Mouse (Mus musculus) right cerebral cortex, postnatal 36 days (tissue): ENCODE results near the gene Olfr1394.
A peak's percentile ranks its signal among the peaks of the same experiment; 100 is the strongest.
"Not testable (repeated sequence)": the region's sequence is repeated elsewhere in the genome, so short reads cannot be mapped to it uniquely, and the experiment has no call there.

Experiments used
- DNase-seq, 2 experiments: peaks; one replicate each; pipeline ENCODE4 v3.0.0; 2022; ENCODE audit warnings: low spot score in 2 of 2, mixed read lengths in 1 of 2

Gene Olfr1394

DNA sequence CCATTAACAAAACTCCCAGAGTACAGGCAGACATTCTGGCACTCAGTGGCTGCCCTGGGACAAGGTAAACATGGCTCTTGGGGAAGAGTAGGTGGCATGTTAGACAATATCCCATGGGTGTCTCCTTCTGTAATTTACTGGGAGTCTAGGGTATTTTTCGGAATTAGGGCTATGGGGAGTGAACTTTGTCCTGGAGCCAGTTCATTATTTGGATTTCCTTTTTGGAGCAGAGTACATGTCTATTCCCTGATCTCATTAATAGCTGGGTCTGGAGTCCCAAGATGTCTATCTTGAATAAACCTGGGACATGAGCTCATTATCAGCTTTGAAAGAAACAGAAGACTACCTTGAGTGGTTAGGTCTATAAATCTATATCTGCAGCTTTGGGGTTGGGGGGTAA is at the start of gene Olfr1394:
TSS of gene Olfr1394 (plus strand) at position 301 of the 400 bp plus-strand sequence.
- DNase-seq, result no peak

DNA sequence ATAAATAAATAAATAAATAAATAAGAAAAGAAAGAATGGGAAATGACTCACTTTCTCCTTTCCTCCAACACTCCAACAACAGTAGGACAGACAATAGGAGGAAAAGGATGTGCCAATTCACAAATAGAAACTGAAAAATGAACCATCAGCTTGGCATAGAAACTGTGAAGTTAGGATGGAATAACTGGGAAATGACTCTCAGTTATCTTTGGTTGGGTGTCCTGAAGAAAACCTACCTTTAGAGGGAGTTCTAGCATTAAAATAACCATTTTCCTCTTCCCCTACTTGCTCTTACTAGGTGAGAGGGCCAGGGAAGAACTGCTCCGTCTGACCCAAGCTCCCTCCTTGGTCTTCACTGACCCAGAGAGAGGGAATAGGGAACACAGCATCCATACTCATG is 48.4 kb upstream of the Olfr1394 start:
- no peak for DNase-seq

DNA sequence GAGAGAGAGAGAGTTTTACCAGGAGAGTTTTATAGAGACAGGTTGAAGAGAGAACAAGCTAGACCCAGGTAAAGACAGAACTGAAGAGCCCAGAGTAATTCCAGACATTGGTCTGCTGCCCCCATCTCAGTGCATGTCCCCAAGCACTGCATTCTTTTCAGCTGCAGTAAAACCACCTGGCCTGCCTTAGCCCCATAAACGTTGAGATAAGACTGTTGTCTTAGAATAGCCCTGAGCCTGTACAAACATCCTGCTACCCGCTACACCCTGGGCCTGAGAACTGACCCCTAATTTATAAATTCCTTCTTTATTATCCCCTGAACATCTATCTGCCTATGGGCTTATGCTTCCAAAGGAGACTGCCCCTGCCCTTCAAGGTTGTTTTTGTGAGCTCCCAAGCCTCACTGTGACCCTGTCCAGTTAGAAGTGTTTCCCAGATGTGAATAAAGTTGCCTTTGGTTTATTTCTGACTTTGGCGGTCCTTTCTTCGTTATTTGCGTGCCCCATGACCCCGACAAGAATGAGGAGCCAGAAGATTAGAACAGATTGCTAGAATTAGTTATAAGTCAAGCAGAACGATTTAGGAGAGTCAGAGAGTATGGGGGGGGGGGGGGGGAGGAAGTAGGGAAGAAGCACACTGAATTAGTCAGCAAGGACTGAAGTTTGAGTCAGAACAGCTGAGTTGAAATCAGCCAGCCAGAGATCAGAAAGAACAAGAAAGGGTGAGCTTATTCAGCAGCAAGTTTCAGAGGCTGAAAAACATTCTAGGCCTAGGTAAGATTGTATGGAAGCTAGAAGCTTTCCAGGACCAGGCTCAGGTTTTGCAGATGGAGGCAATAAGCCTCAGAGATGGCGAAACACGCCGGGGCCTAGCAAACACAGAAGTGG is 46.3 kb upstream of the Olfr1394 start:
- no peak for DNase-seq

DNA sequence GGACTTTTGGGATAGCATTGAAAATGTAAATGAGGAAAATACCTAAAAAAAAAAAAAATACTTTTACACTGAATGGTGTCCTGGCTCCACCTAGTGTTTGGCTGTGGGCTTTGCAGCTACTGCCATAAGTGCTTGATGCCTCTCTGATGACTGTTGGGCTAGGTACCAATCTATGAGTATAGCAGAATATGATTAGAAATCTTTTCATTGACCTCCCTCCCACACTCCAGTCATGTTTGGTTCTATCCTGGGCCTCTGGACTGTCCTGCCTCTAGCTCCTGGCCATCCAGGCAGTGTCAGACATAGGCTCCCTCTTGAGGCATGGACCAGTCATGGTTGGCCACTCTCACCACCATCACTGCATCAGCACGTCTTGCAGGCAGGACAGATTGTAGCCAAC is 45.3 kb upstream of the Olfr1394 start:
- DNase-seq, result no peak

DNA sequence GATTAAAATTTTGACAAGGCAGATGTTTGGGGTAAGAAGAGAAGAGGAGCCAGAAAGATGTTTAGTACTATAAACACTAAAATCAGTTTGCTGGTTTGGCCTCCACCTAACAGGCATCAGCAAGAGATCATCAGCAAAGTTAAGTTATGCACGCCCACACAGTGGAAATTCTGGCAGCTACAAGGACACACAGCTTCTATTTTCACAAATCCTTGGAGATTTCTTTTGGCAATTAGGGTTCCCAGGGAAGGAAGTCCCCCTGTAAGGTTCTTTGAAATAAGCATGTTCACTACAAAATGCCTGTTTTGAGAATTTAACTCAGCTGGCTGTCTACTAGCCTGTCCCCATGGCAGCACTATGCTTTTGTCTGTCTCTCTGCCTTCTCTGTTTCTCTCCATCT is 43.2 kb upstream of the Olfr1394 start:
- DNase-seq, result no peak

DNA sequence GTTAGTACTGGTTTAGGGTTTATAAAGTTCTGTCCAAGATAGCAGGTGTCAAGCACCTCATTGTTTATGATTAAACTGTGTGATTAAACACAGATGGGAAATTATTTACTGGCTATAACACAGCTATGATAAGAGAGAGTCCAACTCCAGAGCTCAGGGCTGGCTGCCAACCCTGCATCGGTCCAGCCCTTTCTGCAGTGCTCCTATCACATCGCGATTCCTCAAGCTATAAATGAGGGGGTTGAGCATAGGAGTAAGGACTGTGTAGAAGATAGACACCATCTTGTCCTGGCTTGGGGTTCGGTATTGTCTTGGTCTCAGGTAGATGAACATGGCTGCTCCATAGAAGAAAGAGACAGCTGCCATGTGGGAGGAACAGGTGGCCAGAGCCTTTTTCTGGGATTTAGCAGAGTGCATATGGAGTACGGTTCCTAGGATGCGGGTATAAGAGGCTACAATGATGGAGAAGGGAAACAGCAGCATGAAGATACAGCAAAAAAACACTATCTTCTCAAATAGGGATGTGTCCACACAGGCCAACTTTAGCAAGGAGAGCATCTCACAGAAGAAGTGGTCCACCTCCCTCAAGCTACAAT is 41.5 kb upstream of the Olfr1394 start:
- peak in 1 of 2 experiments; percentile 19 for DNase-seq

DNA sequence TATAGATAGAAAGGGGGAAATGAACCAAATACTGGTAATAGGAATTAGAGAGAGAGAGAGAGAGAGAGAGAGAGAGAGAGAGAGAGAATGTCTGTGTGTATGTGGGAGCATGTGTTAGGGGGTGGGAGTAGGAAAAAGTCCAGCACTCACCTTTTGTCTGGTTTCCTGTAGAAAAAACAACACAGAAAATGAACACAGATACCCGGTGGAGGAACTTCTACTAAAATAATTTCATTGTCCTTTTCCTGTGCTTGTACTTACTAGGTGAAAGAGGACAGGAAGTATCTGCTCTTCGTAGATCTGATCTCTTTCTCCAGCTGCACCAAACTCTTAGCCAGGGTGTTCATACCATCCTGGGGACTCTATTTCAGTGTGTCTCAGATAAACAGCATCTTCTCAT is 40.0 kb upstream of the Olfr1394 start:
- DNase-seq, result no peak

DNA sequence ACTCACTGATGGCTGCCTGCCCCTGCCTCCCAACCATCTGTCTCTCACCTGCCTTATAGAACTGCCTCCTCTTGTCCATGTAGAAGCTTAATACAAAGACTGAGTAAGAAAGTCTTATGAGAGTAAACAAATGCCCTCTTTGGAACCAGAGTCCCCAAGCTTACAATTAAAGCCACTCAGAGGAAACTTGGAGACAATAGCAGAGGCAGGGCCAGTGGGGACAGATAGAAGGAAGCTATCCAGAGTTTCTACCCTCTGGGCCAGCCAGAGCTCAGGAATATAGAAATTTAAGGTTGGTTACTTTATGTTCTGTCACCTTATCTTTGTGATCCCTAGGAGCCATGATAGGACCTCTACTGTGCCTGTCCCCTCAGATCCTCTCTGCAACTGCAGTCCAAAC is 39.4 kb upstream of the Olfr1394 start, which contains the start of gene Olfr1396:
TSS of gene Olfr1396 (minus strand) at position 101 of the 400 bp plus-strand sequence.
- DNase-seq, result no peak

DNA sequence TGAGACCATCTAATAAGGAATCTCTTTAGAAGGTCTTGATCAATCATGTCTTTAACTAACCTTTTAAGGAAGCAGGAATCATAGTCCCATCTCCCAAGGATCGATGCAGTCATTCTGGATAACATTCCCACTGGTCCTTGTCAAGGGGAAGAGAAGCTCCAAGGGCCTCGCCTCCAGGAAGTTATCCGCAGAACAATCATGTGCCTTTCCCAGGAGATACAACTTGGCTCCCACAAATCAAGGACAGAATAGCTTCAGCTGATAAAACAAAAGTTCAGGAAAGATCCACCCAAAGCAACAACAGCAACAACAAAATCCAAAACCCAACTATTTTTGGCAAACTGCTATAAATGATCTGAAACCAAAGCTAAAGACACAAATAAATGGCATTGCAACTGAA is 34.5 kb upstream of the Olfr1394 start:
- DNase-seq, result no peak

DNA sequence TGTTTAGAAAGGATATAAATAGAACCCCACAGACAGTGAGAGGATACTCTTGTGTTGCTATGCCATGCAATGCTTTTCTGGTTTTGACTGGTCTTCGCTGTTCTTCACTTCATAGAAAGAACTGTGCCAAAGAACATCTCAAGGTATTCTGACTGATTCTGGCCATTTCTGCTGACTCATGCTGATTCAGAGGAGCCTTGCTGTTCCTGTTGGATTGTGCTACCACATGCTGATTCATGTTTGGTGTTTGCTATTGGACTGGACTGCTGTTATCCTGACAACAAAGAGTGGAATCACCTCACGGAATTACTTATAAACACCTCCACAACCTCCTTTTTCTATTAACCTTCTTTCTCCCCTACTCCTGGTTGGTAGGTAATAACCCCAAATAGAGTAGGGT is 30.0 kb upstream of the Olfr1394 start:
- no peak for DNase-seq

DNA sequence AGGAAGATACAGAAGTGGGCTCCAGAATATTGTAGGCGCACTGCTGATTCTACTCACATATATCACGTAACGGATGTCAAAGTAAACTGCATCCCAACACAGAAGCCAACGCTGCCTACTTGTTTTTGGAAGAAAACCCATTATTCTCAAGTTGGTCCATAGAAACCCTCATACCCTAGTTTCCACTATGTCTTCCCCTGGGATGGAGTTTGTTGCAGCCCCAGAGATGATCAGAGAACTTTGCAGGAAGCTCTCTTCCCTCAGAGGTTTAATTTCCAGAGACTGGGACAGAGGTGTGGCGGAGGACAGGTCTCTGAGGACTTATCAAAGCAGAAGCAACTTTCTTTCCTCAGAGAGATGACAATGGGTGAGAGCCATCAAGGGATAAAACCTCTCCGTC is 12.2 kb upstream of the Olfr1394 start, which contains the start of gene Olfr1395:
TSS of gene Olfr1395 (plus strand) at position 301 of the 400 bp plus-strand sequence.
- no peak for DNase-seq

DNA sequence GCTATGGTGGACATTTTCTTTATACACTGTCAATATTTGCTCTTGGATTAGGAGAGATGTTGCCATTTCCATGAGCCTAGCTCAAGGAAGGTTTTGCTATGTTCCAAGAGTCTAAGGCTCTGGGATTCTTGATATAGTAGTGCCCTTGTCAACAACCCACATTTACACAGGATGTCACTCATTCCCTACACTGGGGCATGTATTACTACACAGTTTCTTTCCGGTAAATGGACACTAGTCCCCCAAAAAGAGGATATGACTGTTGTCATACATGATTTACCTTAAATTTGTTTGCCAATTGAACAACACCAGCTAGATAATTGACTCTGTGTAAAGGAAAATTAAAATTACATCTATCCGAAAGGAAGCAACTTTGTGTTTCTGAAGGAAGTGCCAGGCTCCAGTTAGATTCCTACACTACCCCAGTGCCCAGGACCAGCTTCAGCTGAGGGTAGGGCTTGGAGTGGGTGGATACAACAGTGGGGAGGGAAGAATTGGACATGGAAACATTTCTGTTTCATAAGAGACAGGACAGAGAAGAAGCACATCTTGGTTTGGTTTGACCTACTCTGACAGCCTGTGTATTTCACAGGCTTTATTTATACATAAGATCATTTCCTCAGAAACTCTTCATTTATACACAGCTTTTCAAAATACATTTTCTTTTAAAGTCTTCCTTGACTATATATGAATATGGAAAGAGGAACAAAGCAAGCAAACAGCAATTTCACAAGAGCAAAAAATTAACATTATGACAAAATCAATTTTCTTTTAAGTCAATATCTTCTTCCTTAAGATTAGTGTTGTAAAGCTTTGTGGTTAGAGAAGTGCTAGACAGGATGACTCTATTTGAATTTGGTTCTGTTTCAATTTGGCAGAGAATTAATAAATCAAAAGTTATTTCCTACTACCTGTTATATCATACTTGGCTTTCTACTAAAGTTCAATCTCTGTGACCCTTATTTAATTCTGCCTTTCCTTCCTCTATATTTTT is 2.9 kb downstream of the Olfr1394 start:
- no peak for DNase-seq

DNA sequence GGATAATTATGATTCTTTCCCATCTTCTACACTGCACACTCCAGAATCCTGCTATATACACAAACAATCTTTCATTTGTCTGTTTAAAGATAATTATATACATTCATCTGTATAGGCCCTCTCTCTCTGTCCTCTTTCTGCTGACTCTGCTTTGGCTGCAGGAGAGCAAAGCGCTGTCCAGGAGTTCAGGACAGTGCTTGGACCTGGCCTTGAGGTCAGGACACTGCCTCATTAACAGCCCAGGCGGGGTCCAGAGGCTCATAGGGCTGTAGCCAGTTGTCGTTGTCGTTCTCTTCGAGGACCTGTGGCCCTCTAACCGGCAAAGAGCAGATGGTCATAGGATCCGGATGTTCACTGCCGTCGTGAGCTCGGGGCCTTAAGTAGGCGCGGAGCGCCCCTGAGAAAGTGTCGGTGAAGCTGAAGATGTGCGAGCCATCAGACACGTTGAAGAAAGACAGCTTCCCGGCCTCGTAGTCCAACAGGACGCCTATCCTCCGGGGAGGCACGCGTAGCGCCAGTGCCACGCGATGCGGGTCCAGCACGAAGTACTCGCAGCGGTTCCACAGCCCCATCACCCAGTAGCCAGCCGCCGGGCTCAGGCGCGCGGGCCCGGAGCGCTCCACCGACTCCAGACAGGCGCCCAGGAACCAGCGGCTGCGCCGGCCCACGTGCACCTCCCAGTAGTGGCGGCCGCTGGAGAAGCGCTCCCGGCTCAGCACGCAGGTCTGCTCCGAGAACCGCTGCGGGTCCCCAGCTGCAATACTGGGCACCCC is 14.8 kb downstream of the Olfr1394 start:
- DNase-seq, result no peak

DNA sequence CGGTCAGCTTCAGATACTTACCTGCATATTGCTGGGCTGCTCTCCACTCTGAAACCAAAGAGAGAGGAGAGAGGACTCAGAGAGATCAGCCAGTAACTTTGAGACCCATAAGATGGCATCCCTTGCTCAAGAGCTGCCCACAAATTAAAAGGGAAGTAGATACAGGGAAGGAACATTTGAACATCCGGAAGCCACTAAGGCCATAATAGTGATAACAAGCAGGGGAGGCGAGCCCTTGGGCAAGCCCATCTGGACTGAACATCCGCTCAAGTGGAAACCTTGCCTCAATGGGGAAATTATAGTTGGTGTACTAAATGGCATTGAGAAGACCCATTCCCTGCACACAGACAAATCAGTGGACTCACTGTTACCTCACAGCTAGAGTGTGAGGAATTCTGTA is 16.4 kb downstream of the Olfr1394 start:
- no peak for DNase-seq

DNA sequence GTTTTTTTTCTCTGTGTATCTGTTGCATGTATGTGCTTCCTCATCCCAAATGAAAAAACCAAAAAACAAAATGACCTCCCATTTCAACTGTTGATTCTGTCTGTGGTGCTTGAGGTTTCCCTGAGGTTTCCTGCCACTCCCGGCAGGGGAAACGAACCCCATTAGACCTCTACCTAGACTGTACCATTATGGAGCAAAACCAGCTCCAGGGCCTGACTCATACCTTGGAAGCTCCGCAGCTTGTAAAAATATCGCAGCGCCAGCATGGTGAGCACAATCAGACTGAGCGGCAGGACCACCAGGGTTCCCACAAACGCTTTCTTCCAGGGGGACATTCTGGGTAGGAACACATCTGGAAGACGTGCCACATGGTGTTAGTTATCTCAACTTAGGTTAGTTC is 21.2 kb downstream of the Olfr1394 start:
- DNase-seq, result no peak

DNA sequence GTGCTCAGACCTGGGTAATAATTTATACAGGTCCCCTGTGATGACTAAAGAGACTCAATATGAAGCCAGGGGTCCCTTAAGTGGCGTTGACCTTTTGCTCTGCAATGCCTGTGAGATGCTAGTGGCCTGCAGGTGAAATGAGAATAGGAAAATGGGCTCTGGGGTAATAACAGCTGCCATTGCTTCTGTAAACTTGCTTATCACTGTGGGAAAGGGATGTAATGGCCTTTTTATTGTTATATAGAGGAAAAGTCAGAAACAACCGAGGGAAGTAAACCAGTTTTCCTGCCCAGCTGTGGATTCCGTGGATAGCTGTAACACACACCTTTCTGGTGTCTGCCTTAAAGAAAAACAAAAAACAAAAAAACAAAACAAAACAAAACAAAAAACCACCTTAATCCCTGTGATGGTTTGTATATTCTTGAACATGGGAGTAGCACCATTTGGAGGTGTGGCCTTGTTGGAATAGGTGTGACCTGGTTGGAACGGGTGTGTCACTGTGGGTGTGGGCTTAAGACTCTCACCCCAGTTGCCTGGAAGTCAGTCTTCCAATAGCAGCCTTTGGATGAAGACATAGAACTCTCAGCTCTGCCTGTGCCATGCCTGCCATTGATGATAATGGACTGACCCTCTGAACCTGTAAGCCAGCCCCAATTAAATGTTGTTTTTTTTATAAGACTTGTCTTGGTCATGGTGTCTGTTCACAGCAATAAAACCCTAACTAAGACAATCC is 22.0 kb downstream of the Olfr1394 start:
- DNase-seq, result not testable (repeated sequence)

DNA sequence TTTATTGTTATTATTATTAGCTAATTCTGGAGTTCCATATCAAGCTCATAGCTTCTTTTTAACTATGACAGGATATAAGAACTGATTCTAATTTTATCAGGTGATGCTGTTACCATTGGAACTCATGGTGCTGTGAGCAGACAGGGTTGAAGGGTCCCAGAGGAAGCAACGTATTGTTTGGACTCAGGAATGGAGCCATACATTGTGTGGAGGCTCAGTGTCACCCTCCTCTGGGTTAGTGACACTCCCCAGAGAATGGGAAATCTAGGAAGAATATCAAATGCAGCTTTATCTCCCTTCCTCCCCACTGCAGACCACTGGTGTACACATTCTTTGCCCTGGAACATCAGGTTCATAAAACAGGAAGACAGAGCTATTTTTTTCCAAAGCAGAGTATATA is 29.0 kb downstream of the Olfr1394 start:
- DNase-seq, result no peak

DNA sequence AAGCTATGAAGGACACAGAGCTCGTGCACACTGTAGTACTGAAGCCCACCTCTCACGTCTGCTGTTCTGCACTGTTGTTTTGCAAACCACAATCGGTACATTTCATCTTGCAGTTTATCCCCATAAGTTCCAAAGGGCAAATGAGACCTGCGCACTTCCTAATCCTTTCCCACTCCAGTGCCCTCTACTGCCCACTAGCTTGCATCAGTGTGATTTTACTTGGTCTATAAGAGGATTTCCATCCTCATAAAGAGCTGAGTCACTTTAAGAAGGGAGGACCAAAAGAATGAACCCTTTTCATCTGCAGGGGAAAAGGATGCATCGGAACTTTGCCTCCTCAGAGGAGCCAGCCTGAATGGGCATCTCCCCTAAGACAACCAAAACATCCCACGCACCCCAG is 32.3 kb downstream of the Olfr1394 start:
- DNase-seq, result no peak

DNA sequence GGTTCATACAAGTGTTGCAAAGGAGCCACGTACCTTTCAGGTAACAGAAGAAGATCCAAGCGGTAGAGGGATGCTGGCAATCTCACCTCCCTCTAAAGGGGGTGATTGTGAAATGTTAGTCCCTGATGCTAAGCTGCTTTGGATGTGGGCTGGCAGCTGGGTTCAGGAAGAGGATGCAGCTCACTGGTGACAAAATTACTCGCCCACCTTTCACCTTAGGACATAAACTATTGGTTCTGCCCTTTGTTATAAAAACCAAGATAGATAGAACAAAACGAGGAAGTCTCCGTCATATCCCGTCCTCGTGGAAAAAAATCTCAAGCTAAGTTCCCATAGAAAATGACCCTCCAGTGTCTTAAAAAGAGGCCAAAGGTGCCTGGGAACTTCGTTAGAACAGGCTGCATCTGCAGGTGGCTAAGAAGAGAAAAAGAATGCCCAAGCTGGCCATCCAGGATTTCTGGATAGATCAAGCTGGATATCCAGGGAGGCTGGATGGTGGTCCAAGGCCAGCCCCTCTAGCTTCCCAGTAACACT is 32.8 kb downstream of the Olfr1394 start, which contains the start of gene Btnl9:
TSS of gene Btnl9 (minus strand) at position 205 of the 534 bp plus-strand sequence.
- no peak for DNase-seq

DNA sequence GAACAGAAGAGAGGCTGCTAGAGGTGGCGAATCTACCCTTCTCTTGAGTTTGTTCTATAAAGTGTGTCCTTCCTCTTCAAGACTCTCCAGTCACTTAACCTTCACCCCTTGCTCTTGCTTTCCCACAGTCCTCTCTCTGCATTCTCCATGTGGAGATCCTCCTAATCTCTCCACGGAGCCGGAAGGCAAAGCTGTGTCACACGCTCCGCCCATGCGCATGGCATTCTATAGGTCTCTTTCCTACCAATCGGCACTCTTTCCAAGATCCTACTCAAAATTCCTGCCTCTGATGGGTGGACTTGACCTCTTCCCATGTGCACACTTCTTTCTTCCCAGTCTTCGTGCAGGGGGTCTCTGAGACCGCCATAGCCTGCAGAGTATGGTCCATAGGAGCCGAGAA is 33.5 kb downstream of the Olfr1394 start:
- no peak for DNase-seq
